In genomic region chr9:97113555-97113929, GRCm38 (mm10) we compare ENCODE assay signal across 28 mouse cellular contexts. TPM values are rescaled to one million over a fixed set of nuclear protein-coding genes. Genes with fewer than 3 reads are reported as not detected.
DNase-seq lines count a peak whose midpoint lies in the region; ATAC-seq and TF ChIP-seq lines count a peak whose summit lies in the region.
"Had no signal": no experiment of that assay in that cellular context is flagged by ENCODE, and none has a peak within 500 bp of the region (broad histone marks: within the 10 kb centered on the region; RNA-seq: fewer than 3 reads in every experiment).

No protein-coding gene starts in this region.

- DNase-seq in heart, embryonic 10.5 days (ENCODE audit: low spot score), result no peak
- no peak for DNase-seq in heart, postnatal 25 days (ENCODE audit: low spot score)
- DNase-seq in heart, adult 11 months, result no peak
- DNase-seq in ZHBTc4 (ENCODE audit: low read depth, low spot score), result peak; percentile 93
- DNase-seq in right cerebral cortex, adult 2 months (ENCODE audit: low spot score in 2 of 2), result no peak
- DNase-seq: adrenal gland, postnatal 14 days; cerebellum, adult 11 months; cerebellum, adult 9-11 months; forebrain, postnatal 0 days; gastrocnemius, postnatal 10 days; kidney, adult 8-10 months; kidney, postnatal 4 days; thymus, adult 2 months; thymus, postnatal 36 days had no signal

- peak overlapping the region; percentile 36; the same call in 1 of the 2 replicates for H3K4me3 ChIP-seq in heart, embryonic 10.5 days
- H3K4me3 ChIP-seq in heart, embryonic 15.5 days, result no peak overlapping the region
- H3K4me3 ChIP-seq in ES-Bruce4 (ENCODE audit: low read depth, low read length), result peak overlapping the region; percentile 50
- H3K4me3 ChIP-seq: erythroblast, embryonic 14.5 days; hindbrain, embryonic 12.5 days; intestine, embryonic 15.5 days; limb, embryonic 13.5 days; lung, embryonic 15.5 days; midbrain, embryonic 10.5 days; myocyte; neural tube, embryonic 12.5 days had no signal

- H3K9ac ChIP-seq in heart, embryonic 15.5 days, result peak overlapping the region; percentile 18; the same call in 1 of the 2 replicates
- peak overlapping the region; percentile 78 for H3K9ac ChIP-seq in ES-Bruce4 (ENCODE audit: low read depth, poor library complexity, severe bottlenecking)
- H3K9ac ChIP-seq: forebrain, postnatal 0 days; hindbrain, embryonic 12.5 days; intestine, embryonic 15.5 days; limb, embryonic 13.5 days; lung, embryonic 15.5 days; neural tube, embryonic 12.5 days had no signal

- no peak for TF ChIP-seq EP300 in ES-Bruce4 (IDR thresholded peaks at IDR 0.05; ENCODE audit: insufficient read depth, low read depth, low read length)

- peak overlapping the region; percentile 85 for H3K27ac ChIP-seq in heart, embryonic 10.5 days
- H3K27ac ChIP-seq in heart, embryonic 15.5 days, result peak overlapping the region; percentile 79
- peak overlapping the region; percentile 99 for H3K27ac ChIP-seq in ES-Bruce4 (ENCODE audit: insufficient read depth, low read length)
- H3K27ac ChIP-seq: hindbrain, embryonic 12.5 days; hindbrain, postnatal 0 days; intestine, embryonic 15.5 days; kidney, postnatal 0 days; limb, embryonic 13.5 days; lung, embryonic 15.5 days; midbrain, embryonic 10.5 days; neural tube, embryonic 12.5 days had no signal

- H3K27me3 ChIP-seq in heart, embryonic 10.5 days (ENCODE audit: insufficient read depth, poor library complexity, severe bottlenecking), result no peaks in the 10 kb centered on the region
- no peaks in the 10 kb centered on the region for H3K27me3 ChIP-seq in heart, embryonic 15.5 days
- no peaks in the 10 kb centered on the region for H3K27me3 ChIP-seq in ES-Bruce4 (ENCODE audit: control insufficient read depth, insufficient read depth, low read length, poor library complexity, severe bottlenecking)
- H3K27me3 ChIP-seq: hindbrain, embryonic 12.5 days; intestine, embryonic 15.5 days; limb, embryonic 13.5 days; lung, embryonic 15.5 days; neural tube, embryonic 12.5 days had no signal

- peaks cover 24% of the 10 kb centered on the region for H3K4me1 ChIP-seq in heart, embryonic 10.5 days
- H3K4me1 ChIP-seq in heart, embryonic 15.5 days (replicated peaks), result peaks cover 26% of the 10 kb centered on the region
- peaks cover 4% of the 10 kb centered on the region for H3K4me1 ChIP-seq in ES-Bruce4 (ENCODE audit: control insufficient read depth, insufficient read depth, low read length)

- H3K9me3 ChIP-seq in heart, embryonic 10.5 days, result no peaks in the 10 kb centered on the region
- H3K9me3 ChIP-seq in heart, embryonic 15.5 days (replicated peaks), result no peaks in the 10 kb centered on the region
- no peaks in the 10 kb centered on the region for H3K9me3 ChIP-seq in ES-Bruce4 (replicated peaks; ENCODE audit: control insufficient read depth, insufficient read depth, low read length, poor library complexity, severe bottlenecking)
- H3K9me3 ChIP-seq: G1E; hindbrain, embryonic 12.5 days; intestine, embryonic 15.5 days; limb, embryonic 13.5 days; lung, embryonic 15.5 days; midbrain, embryonic 10.5 days; neural tube, embryonic 12.5 days had no signal

- intact Hi-C loops in heart, postnatal 25 days (cut with DNase I), result no loop called here

- TF ChIP-seq CTCF in ES-Bruce4 (IDR thresholded peaks at IDR 0.05; ENCODE audit: low read depth, low read length), result no peak

- 6% methylated on average over 5 of the region's 5 CpGs for WGBS in heart, embryonic 10.5 days
- WGBS in heart, embryonic 15.5 days, result 14% methylated on average over 5 of the region's 5 CpGs

- no peak for ATAC-seq in heart, embryonic 15.5 days (replicated peaks; ENCODE audit: insufficient number of reproducible peaks, insufficient read depth, low FRiP score, low read depth)
- ATAC-seq: forebrain, postnatal 0 days; hindbrain, postnatal 0 days; intestine, embryonic 15.5 days had no signal

- TF ChIP-seq POLR2A in ES-Bruce4 (IDR thresholded peaks at IDR 0.05; ENCODE audit: insufficient read depth, low read length), result no peak

- H3K4me2 ChIP-seq in heart, embryonic 15.5 days, result peak overlapping the region; percentile 54
- H3K4me2 ChIP-seq: hindbrain, embryonic 12.5 days; intestine, embryonic 15.5 days; limb, embryonic 13.5 days; liver, embryonic 11.5 days; lung, embryonic 15.5 days; neural tube, embryonic 12.5 days had no signal

- H3K36me3 ChIP-seq in heart, embryonic 10.5 days, result no peaks in the 10 kb centered on the region
- no peaks in the 10 kb centered on the region for H3K36me3 ChIP-seq in heart, embryonic 15.5 days
- H3K36me3 ChIP-seq in ES-Bruce4 (ENCODE audit: control insufficient read depth, insufficient read depth, low read length, poor library complexity, severe bottlenecking), result peaks cover 3% of the 10 kb centered on the region; the same call in 1 of the 2 replicates
- H3K36me3 ChIP-seq: hindbrain, embryonic 12.5 days; intestine, embryonic 15.5 days; limb, embryonic 13.5 days; lung, embryonic 15.5 days; midbrain, embryonic 10.5 days; neural tube, embryonic 12.5 days had no signal

RNA-seq across cellular contexts. Expression of gene Slc25a36, which starts 2.6 kb away (rescaled TPM):
- polyA plus RNA-seq in heart, embryonic 10.5 days (2016; fragmentation: Nextera tagmentation; extraction: Ambion mirVana), result 57.4 and 63.1 TPM in 2 replicates
- 10 to 100 TPM; 38.8 to 42.5 TPM for total RNA-seq in heart, postnatal 25 days (2021)
- 45.8 and 48.3 TPM in 2 replicates for polyA plus RNA-seq in heart, embryonic 15.5 days (2015; fragmentation: Nextera tagmentation; extraction: Ambion mirVana)
- polyA plus RNA-seq in ES-Bruce4 (2011; ENCODE audit: insufficient read depth, insufficient read length, low read depth, missing spikeins), result 401 and 402 TPM in 2 replicates
